Mouse (Mus musculus) frontal cortex, adult (tissue): ENCODE measurements around the gene Notch2.

Experiments used
- ATAC-seq: cut with Nextera tagmentation; 2 replicates; pipeline ENCODE4 v1.9.2; 2017; ENCODE audit warnings: mild to moderate bottlenecking, moderate library complexity, mixed read lengths; ENCODE audit not compliant: low TSS enrichment

Gene Notch2

GRCm38 (mm10) chr3:98156158-98156557 lies 142.8 kb downstream of the Notch2 start:
- ATAC-seq, result no peak

GRCm38 (mm10) chr3:98157073-98157472 lies 143.7 kb downstream of the Notch2 start:
- ATAC-seq, result no peak

GRCm38 (mm10) chr3:98157585-98157984 lies 144.3 kb downstream of the Notch2 start:
- no peak for ATAC-seq

- ATAC-seq, result no peak
These were observed 145.3 kb downstream of the Notch2 start for GRCm38 (mm10) chr3:98158646-98159045.

GRCm38 (mm10) chr3:98159289-98159688 lies 146.0 kb downstream of the Notch2 start:
- ATAC-seq, result no peak; the same call in 1 of the 2 replicates

GRCm38 (mm10) chr3:98160330-98160729 lies 147.0 kb downstream of the Notch2 start, which contains the start of gene Adam30:
Gene Adam30, plus strand, starts transcription at chr3:98160630.
- no peak for ATAC-seq

GRCm38 (mm10) chr3:98178340-98178739 lies 165.0 kb downstream of the Notch2 start:
- ATAC-seq, result peak; percentile 72

GRCm38 (mm10) chr3:98180805-98181204 lies 167.5 kb downstream of the Notch2 start:
- ATAC-seq, result peak; percentile 65; the same call in 1 of the 2 replicates

- no peak for ATAC-seq
These were observed 171.9 kb downstream of the Notch2 start for GRCm38 (mm10) chr3:98185163-98185714.

GRCm38 (mm10) chr3:98187777-98188176 lies 174.4 kb downstream of the Notch2 start:
- no peak for ATAC-seq

GRCm38 (mm10) chr3:98197711-98198532 lies 184.6 kb downstream of the Notch2 start:
- ATAC-seq, result no peak

- ATAC-seq, result no peak
These were observed 186.4 kb downstream of the Notch2 start for GRCm38 (mm10) chr3:98199747-98200146.
